Mouse (Mus musculus): ENCODE measurements around the gene Sowaha.

The Sowaha gene

DNA sequence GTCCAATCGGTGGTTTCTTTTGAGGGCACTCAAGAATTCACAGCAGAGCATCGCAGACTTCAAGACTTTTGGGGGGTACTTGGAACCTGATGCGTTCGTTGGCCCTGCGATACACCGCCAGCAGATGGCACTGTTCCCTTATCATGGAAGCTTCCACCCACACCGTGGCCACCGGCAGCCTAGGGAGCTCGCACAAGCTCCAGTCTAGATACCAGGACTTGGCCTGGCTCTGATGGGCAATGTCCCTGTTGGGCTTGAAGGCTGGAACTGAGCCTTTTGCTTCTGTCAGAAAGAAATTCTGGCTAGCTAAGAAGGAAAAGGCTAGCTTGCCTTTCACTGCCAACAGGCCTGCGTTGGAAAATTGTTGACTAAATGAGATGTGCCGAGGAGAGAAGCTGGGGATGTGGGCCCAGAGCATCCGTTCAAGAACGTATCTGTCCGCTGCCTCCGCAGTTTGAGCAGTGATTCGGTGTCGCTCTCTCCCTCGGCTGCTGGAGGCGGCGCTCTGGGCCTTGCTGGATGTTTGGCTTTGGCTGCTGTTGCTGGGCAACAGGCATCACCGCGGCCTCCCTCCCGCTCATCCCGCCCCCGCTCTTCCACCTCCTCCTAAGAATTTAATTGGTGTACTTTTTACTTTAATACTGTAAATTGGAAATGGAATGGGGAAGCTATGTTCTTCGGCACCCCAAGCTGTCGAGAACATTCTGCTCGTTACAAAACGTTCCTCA lies 9.9 kb downstream of the Sowaha start, which contains the start of gene Gm9837:
Gm9837 (minus strand) TSS at position 512 of the 728 bp plus-strand sequence.
- peak; percentile 94 to 97 for DNase-seq

DNA sequence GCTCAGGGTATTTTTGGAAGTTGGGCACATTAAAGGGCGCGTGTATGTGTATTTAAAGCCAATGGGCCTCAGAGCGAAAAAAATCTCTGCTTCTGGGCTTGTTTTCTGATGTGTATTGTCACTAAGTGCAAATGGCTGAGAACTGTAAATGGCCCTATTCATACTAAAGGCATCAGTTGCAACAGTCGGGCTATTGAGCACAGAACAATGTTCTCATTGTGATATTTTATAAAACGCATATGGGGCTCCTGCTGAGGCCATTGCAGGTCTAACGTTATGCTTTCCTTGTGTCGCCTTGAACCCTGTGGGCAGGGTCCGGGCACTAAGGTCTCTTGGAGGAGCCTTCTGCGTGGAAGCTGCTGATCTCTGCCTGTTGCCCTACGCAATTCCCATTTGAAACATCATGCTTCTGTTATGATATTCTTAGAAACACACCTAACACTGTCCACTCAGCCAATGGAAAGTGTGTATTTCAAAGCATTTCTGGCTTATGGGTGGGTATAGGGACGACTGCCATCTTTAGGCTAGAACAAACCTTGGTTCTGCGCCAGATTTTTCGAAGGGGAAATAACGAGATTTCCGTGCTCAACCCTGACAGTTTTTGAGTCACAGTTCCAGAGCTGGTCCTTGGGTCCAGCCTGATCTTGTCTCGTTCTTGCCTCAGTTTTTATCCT lies 10.6 kb downstream of the Sowaha start:
- no peak for DNase-seq

GRCm38 (mm10) chr11:53466231-53466971 lies 13.7 kb downstream of the Sowaha start:
- peak; percentile 91 to 92 for DNase-seq

DNA sequence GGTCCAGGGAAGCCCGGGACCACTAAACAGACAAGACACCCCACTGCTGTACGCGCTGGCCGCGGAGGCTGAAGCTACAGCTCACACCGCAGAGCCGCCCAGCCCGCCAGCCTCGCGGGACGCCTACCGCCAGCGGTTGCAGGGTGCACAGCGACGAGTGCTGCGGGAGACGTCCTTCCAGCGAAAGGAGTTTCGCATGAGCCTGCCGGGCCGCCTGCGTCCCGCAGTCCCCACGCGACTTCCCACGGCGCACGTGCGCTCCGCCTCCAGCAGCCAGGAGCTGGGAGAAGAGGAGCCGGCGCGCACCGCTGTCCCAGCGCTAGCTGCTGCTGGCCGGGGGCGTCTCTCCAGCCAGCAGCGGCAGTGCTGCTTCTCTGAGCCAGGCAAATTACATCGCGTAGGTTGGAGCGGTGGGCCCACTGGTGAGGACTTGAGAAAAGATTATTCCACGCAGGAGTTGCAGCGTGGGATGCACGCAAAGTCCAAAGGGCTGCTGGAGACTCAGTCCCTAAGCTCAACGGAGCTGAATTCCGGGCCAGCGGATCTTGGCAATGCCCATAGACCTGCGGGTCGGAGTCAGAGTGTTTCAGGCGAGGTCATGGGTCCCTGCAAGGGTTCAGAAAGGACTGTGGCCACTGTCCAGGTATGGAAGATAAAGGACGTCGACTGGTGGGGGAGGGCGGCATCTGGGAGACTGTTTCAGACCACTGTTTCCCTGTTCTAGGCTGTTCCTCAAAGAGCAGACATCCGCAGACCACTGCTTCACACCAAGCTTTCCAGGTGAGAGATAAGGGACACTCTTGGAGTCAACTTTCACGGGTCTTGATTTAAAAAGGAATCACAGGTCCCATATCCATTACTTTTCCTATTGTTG lies 16.3 kb downstream of the Sowaha start:
- DNase-seq, result peak in 1 of 2 experiments; percentile 26

DNA sequence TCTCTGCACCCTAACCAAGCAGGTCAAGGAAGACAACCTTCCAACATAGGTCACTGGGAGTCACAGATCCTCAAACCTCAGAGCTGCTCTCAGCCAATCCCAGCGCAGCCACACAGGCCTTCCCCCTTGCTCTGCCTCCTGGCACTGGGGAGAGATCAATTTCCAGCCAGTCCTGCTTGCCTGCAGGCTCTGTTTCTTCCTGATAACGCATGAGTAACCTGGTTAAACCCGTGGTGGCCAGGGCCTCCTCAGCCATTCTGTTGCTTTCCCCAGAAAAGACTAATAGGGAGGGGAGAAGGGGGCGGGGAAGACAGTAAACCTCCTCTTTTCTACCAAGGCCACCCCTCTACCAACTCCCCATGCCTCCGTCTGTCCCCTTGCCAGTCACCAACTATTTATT lies 18.3 kb downstream of the Sowaha start:
- DNase-seq, result no peak

GRCm38 (mm10) chr11:53460192-53460591 lies 19.9 kb downstream of the Sowaha start:
- DNase-seq, result no peak

GRCm38 (mm10) chr11:53458996-53459395 lies 21.1 kb downstream of the Sowaha start:
- DNase-seq, result no peak

DNA sequence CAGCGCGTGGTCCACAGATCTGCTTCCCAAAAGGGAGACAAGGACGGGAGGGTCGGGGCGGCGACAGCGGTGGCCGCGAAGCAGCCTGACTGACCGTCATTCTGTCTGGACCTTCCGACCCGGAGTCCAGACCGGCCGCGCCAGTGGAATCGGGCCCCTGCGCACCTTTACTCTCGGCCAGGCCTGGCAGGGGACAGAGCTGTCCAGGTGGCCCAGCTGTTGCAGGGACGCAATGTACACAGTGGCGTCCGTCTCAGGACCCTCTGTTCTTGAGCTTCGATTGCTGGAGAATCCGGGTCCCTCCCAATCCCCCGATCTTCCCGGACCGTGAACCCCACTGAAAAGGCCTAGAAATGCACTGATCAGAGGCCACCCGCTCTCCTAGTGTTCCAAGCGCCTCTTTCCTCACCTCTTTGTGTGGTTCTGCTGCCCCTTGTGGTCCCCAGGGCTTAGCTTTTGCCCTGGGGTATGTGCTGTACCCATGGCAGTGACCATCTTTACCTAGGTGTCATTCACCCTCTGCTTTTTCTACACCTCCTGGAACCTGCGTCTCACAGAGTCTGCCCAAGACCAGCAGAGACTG lies 22.6 kb downstream of the Sowaha start:
- DNase-seq, result no peak

- DNase-seq, result peak; percentile 44 to 46
Measured at GRCm38 (mm10) chr11:53456474-53457371, 23.4 kb downstream of the Sowaha start, which contains the start of the genes Gm10447 and Shroom1. TSS of gene Gm10447 (minus strand) at chr11:53457110. TSS of gene Shroom1 (plus strand) at chr11:53457205.

DNA sequence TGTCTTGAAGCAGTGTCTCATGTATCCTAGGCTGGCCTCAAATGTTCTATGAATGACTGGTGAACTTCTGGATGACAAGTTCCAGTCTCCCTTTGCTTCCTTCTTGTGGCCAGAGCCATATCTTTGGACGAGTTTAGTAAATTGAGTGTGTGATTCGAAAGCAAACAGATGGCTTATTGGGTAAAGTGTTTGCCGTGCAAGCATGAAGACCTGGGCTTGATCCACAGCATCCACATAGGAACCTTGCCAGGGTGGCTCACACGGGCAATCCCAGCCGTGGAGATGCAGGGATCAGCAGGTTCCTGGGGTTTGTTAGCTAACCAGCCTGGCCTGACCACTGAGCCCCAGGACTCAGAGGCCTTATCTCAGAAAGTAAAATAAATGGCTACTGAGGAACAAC lies 27.0 kb downstream of the Sowaha start:
- no peak for DNase-seq

DNA sequence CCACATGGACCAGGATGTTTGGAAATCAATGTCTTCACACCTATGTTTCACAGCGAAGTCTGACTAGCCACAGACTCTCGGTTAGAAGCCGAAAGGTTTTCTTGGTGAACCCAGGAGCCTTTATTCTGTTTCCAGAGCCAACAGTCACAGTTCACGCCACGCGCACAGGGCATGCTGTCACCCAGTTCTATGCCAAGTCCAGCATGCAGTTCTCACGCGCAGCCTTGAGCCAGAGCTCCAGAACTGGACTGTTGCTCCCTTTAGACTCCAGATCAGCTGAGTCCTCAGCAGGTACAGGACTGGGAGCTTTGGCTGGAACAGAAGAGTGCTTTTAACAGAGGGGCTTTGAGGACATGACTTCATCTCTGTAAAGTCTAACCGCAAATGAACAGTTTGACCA lies 27.7 kb downstream of the Sowaha start:
- peak; percentile 59 to 60 for DNase-seq

DNA sequence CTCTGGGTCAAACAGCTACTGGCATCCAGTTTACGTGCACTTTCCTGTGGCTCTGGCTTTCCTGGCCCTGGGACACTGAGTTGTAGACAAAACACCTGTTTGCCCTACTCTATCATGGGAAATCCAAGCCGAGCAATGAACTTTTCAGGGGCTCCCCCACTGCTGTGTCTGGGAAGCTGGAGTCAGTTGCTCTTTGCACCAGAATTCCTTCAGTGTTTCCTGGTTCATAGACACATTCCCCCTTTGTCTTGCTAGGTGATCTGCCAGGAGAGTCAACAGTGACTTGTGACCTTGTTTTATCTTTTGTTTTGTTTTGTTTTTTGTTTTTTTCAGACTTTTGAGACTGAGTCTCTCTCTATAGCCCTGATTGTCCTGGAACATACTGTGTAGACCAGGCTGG lies 28.7 kb downstream of the Sowaha start:
- no peak for DNase-seq

GRCm38 (mm10) chr11:53450070-53450705 lies 29.9 kb downstream of the Sowaha start:
- no peak for DNase-seq

DNA sequence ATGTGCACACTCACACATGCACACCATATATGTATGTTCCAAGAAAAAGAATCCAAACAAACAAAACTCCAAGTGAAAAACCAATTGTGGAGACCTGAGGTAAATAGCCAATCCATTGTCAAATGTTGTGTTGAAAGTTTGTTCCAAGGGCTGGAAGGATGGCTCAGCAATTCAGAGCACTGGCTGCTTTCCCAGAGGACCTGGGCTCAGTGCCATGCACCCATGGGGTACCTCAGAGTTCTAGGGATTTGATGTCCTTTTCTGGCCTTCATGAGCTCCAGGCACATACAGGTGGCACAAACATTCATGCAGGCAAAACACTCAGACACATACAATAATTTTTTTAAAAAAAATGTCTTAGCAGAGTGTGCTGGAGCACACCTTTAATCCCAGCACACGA lies 31.5 kb downstream of the Sowaha start:
- DNase-seq, result peak; percentile 96 to 99

- DNase-seq, result no peak
Measured at GRCm38 (mm10) chr11:53447996-53448395, 32.1 kb downstream of the Sowaha start.

DNA sequence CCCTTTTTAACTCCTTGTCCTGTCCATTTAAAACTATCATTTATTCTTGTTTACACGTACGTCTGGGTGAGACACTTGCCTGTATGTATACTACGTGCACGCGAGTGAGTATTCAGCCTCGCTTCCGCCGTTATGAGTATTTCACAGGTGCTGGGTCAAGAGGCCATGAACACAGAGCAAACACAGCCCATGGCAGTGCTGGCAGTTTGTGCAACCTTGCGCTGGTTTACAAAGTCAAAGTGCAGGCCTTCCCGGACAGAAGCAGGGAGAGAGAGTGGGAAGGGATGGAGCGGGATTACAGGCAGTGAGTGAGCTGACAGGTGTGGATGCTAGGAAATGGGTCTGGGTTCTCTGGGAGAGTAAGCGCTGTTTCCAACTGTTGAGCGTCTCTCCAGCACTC lies 33.9 kb downstream of the Sowaha start:
- no peak for DNase-seq

GRCm38 (mm10) chr11:53445562-53445961 lies 34.5 kb downstream of the Sowaha start:
- no peak for DNase-seq

DNA sequence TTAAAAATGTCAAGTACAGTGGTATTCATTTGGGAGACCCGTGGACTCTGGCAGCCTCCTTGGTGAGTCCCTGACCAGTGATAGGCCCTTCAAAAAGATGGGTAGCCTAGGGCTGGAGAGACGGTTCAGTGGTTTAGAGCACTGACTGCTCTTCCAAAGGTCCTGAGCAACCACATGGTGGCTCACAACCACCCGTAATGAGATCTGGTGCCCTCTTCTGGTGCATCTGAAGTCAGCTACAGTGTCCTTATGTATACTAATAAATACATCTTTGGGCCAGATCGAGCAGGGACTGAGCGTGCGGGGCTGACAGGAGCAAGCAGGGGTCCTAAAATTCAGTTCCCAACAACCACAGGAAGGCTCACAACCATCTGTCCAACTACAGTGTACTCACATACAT lies 36.2 kb downstream of the Sowaha start:
- peak; percentile 48 to 53 for DNase-seq

DNA sequence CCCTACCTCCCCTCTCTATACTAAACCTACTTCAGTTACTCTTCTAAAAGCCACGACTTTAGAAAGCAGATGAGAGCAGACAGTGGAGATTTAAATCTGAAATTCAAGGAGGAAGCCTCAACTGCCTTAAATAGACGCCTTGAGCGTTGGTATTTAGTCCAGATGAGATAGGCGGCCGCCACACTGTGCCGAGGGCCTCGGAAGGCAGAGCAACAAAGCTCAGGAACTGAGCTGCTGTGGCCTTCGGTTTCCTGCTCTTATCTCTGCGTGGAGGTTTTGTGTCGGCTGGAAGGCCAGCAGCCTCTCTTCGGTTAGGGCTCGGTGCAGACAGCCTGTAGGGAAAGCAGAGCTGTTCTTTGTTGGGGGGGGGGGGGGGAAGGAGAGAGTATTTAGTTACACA lies 38.2 kb downstream of the Sowaha start:
- DNase-seq, result no peak

GRCm38 (mm10) chr11:53436338-53436737 lies 43.7 kb downstream of the Sowaha start:
- no peak for DNase-seq

Data from cerebellum, postnatal 36 days (tissue).